Mouse (Mus musculus) heart, postnatal 25 days (tissue): ENCODE data around the gene Lgals8. TPM values are rescaled to one million over a fixed set of nuclear protein-coding genes. Genes with fewer than 3 reads are reported as not detected.

Experiments
- total RNA-seq, 2 experiments: library from RNA; stranded (reverse); gene quantifications; 2 replicates each; pipeline ENCODE4 v1.2.3; 2021

Gene Lgals8
- total RNA-seq, 2 experiments from 2014 or later: 32.4 to 37.8 TPM

Other genes with a start within 250 kb of the Lgals8 start
- 10 to 100 TPM; 87.6 to 93.6 TPM for gene Mtr, start 206.8 kb downstream of the Lgals8 start, total RNA-seq
- gene Actn2, start 124.2 kb downstream of the Lgals8 start, total RNA-seq: 1,000 to 10,000 TPM; 1,826 to 1,902 TPM
- 10 to 100 TPM; 13.8 to 16.7 TPM for gene Heatr1, start 69.9 kb downstream of the Lgals8 start, total RNA-seq
- under 1 TPM in 1 of 2 experiments, not detected in 1; 0.05 TPM for gene Edaradd, start 55.5 kb upstream of the Lgals8 start, total RNA-seq
- 1 to 10 TPM; 2.6 to 2.9 TPM for gene Ero1lb, start 100.9 kb upstream of the Lgals8 start, total RNA-seq